Mouse (Mus musculus) R1 (cell line): ENCODE data around the gene Kdm7a.
A peak's percentile ranks its signal among the peaks of the same experiment; 100 is the strongest.

ENCODE experiments used
- DNase-seq: peaks from one replicate; pipeline ENCODE4 v3.0.0-alpha.2; 2018; ENCODE audit warnings: low read depth, low spot score

Gene Kdm7a

GRCm38 (mm10) chr6:39205650-39206580, 674 bp downstream of the Kdm7a start:
- DNase-seq: no peak

DNA sequence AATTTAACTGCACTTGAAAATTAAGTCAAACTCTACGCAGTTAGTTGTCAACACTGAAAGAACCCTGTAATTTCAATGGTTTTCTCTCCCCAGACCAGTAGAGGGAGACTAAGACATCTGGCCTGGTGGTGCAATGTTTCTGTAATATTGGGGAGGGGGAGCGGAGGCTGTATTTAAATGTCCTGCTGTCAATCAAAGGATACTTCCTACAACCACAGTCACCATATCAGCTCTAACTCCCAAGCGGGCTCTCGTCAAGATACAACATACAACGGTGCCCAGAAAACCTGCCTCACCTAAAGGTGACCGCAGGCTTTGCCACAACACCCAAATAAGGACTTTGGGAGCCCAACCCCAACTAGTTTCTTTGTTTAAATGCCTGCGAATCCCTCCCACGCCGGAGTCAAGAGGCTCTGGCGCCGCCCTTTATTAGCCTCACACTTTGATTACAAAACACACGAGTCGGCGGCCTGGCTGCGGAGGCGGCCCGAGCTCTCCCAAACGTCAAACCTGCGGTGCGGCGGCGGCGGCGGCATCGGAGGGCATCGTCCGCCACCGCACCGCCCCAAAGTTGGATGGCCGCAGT, 1.4 kb downstream of the Kdm7a start:
- DNase-seq: peak; percentile 91

DNA sequence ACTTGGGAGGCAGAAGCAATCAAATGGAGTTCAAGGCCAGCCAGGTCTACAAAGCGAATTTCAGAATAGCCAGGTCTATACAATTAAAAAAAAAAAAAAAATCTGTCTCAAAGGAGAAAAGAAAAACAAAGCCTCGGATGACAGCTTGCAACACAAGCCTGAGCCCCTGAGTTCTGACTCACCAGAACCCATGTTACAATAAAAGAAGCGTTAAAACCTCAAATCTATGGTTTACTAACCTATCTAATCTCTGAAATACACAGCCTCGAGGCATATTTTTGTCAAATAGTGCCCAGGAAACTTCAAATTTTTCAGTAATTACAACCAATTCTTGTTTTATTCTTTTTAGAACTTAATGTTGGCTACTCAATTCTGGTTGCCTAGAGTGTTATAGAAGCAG, 2.1 kb downstream of the Kdm7a start:
- no peak for DNase-seq

DNA sequence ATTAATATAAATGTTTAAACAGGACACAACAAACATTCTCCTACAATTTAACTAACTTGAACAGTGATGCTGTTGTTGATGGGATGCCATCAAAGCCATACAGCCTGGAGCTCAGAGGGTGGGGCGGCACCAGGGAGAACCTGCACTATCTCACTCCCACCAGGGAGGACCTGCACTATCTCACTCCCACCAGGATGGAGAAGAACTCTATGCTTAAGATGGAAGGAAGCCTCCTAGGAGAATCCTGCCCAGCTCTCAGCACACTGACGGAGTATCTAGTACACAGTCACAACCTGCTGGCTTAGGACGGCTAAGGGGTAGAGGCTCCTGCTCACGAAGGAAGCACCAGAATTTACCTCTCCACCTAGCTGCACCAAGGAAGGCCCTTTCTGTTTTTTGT, 3.4 kb downstream of the Kdm7a start:
- DNase-seq: no peak

- no peak for DNase-seq
Observed at GRCm38 (mm10) chr6:39193006-39193405, 13.6 kb downstream of the Kdm7a start.

DNA sequence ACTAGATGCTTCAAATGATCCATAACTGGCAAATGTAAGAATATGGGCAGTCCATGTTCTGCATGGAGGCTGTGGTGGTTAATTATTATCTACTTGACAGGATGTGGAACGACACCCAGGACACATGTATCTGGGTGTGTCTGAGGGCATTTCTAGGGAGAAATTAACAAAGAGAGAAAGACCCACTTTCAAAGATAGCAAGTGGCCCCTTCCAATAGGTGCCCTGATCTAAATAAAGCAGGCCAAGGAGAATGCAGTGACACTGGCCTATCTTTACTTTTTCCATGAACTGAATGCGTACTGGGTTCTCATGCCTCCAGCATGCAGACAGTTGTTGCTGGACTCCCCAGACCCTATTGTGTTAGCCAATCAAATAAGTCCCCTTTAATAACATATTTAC, 15.1 kb downstream of the Kdm7a start:
- no peak for DNase-seq

GRCm38 (mm10) chr6:39187227-39187626, 19.4 kb downstream of the Kdm7a start:
- DNase-seq: peak; percentile 87

- DNase-seq: no peak
Observed at GRCm38 (mm10) chr6:39169089-39169488, 37.5 kb downstream of the Kdm7a start.

DNA sequence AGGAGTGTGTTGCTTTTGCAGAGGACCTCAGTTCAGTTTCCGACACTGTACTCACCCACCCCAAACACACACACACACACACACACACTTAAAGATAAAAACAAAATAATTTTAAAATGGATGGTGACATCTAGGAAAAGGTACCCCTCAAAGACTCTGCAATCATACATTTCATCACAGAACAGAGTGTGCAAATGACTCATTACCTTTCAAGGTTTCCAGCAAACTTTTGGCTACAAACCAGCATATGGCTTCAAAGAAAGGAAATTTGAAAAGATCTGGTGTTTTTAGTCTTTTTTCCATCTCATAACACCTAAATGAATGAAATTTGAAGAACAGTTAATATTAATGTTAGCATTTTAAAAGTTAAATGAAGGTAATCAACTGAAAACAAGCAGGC, 41.7 kb downstream of the Kdm7a start:
- DNase-seq: no peak

- no peak for DNase-seq
Observed at GRCm38 (mm10) chr6:39161975-39162374, 44.6 kb downstream of the Kdm7a start.

- DNase-seq: peak; percentile 51
Observed at GRCm38 (mm10) chr6:39146041-39146440, 60.5 kb downstream of the Kdm7a start.

GRCm38 (mm10) chr6:39132556-39132955, 74.0 kb downstream of the Kdm7a start:
- DNase-seq: peak; percentile 88

DNA sequence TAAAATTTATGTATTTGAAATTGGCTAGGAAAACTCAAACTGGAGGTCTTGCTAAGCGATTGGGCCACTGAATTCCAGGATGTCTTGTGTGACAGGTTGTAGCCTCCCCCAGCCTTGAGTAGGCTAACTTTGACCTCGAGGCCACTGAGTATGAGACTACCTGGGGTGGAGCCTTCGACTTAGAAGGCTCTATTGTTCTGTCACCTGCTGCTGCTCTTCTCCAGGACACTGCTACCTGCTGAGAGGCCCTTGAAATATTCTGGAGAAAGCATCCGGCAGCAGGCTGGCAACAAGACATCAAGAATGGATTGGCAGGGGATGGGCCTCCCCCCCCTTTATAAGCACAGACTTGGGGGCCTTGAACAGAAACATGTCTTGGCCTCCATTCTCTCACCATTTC, 75.1 kb downstream of the Kdm7a start:
- DNase-seq: peak; percentile 95

DNA sequence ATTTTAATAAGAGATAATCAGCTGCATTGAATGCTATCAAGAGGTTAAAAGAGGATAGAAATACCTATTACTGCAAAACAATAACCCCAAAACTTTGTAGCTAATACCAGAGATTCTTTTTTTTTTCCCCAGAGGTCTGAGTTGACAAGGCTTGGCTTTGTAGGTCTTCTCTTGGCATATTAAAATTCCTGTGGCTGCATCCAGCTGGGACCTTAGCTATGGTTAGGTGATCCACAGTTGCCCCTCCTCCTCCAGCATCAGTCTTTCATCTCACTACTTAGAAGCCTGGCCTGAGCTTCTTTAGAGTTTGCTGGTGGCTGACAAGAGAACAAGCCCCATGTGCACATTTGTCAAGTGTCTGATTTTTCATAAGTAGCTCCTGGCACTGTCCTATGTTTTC, 81.9 kb downstream of the Kdm7a start:
- DNase-seq: no peak

GRCm38 (mm10) chr6:39120685-39121084, 85.9 kb downstream of the Kdm7a start:
- no peak for DNase-seq

DNA sequence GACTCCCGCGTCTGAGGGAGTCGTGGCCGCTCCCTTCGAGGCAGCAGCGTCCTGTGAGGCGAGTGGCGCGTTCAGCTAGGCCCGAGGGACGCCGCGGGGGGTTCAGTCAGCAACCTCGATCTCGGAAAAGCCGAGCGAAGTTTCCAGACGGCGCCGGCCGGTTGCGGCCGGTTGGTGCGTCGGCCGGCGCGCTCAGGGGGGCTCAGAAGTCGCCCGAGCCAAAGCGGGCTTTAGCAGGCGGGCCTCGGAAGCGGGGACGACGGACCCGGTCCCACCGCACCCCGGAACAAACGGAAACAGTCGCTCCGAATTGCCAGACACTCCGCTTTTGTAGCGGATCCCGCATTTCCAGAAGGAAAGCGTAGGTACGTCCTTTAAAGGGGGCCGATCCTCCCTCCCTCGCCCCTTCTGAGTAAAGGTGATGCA, 88.1 kb downstream of the Kdm7a start:
- peak; percentile 72 for DNase-seq

DNA sequence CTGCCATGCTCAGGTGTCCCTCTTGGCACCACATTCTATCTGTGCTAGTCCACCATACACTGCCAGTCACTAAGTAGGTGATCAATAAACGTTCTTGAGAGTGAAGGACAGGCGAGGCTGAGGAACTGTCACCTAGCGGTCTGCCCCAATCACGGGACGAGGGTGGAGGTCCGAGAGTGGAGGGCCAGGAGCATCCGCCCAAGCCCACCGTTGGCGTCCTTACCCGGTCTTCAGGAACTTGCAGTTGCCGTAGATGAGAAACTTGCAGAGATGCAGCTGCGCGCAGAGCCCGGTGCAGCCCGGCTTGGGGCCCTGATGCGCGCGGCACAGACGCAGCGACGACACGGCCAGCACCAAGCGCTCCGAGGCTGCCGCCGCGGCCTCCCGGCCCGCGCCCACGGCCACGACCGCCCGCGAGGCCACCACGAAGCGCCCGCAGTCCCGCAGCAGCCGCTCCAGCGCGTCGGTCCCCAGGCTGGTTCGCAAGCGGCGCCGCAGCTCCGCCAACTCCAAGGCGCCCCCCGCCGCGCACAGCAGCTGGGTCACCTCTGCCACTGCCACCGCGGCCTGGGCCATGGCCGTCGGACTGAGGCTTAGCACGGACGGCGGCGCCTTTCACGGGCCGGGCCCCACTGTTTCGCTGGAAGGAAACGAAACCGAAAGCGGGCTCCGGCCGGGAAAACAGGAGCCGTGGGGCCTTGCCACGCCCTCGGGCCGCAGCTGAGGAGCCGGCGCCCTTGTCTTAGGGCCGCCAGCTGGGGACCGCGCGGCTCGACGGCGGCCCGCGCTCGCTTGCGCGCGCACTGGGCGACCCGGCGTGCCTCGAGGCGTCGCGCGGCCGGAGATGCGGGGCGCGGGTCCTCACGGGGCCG, 88.8 kb downstream of the Kdm7a start, which contains the start of gene Parp12:
Gene Parp12 (minus strand): TSS at position 766 of the 872 bp plus-strand sequence.
- DNase-seq: peak; percentile 67

- DNase-seq: no peak
Observed at GRCm38 (mm10) chr6:39115438-39115837, 91.2 kb downstream of the Kdm7a start.

DNA sequence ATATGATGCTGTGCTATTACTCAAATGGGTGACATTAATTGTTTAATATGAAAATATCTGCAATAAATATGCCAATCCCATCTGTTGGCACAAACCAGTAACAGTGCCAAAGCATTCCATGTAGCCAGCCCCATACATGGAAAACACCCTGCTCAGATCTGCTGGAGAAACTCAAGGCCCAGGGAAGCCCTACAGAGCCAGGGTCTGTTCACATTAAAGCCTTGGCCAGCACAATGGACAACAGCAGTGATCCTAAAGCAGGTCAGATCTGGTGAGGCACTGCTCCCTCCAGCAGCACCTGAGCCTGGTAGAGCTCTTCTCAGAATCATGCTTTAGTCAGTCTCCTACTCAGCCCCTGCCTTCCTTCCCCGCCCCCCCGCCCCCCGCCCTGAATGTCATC, 93.4 kb downstream of the Kdm7a start:
- no peak for DNase-seq

GRCm38 (mm10) chr6:39112701-39113100, 93.9 kb downstream of the Kdm7a start:
- DNase-seq: no peak

GRCm38 (mm10) chr6:39106812-39107211, 99.8 kb downstream of the Kdm7a start:
- peak; percentile 6 for DNase-seq

- DNase-seq: no peak
Observed at GRCm38 (mm10) chr6:39104631-39105030, 102.0 kb downstream of the Kdm7a start.
